24 mouse cellular contexts compared by ENCODE assay signal in the genomic region with DNA sequence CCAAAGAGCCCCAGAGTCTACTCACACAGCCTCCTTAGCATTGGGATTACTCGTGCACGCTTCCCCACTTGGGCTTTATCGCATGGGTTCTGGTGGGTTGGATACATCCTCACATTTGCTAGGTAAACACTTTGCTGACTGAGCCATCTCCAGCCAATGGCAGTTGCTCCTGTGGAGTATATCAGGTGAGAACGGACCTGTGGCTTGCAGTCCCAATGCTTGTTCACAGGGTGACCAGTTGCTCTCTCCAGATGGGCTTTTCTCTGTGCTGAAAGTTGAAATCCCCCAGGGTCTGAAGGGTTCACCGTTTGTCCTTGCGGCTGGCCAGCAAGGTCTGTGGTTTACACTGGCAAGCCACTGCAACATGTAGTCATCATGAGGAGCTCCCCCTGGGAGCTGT.
DNase-seq lines count a peak whose midpoint lies in the region; ATAC-seq and TF ChIP-seq lines count a peak whose summit lies in the region.
"Had no signal": no experiment of that assay in that cellular context is flagged by ENCODE, and none has a peak within 500 bp of the region (broad histone marks: within the 10 kb centered on the region; RNA-seq: fewer than 3 reads in every experiment).

No protein-coding gene starts in this region.

- no peak overlapping the region for H3K9ac ChIP-seq in heart, adult 2 months (ENCODE audit: low read depth, low read length)
- H3K9ac ChIP-seq in midbrain, embryonic 11.5 days (ENCODE audit: low read length) = no peak overlapping the region
- H3K9ac ChIP-seq: embryonic facial prominence, embryonic 12.5 days; forebrain, embryonic 13.5 days; forebrain, postnatal 0 days; heart, embryonic 15.5 days had no signal

- peak; percentile 71 for DNase-seq in heart, embryonic 10.5 days (ENCODE audit: low spot score)
- no peak for DNase-seq in heart, adult 2 months
- peak; percentile 51 for DNase-seq in midbrain, embryonic 11.5 days (ENCODE audit: low spot score, missing footprints)
- no peak for DNase-seq in midbrain, embryonic 10.5 days (ENCODE audit: low spot score)
- DNase-seq in 416B (ENCODE audit: low read depth) = peak; percentile 29
- no peak for DNase-seq in neural tube, embryonic 10.5 days (ENCODE audit: extremely low spot score, low spot score)
- DNase-seq: adrenal gland, postnatal 10 days; B cell, adult 2 months; cerebellum, adult 11 months; cerebellum, adult 8-10 months; cerebellum, postnatal 14 days; embryo, embryonic 11 days; forebrain, postnatal 0 days; gastrocnemius, adult 2 months; gastrocnemius, postnatal 25 days; heart, postnatal 14 days had no signal

- no peak for TF ChIP-seq EP300 in heart, adult 2 months (IDR thresholded peaks at IDR 0.05; ENCODE audit: insufficient read depth, low read depth, low read length)

- H3K4me2 ChIP-seq in midbrain, embryonic 11.5 days = no peak overlapping the region
- H3K4me2 ChIP-seq: embryonic facial prominence, embryonic 12.5 days; forebrain, embryonic 13.5 days; heart, embryonic 11.5 days; heart, embryonic 15.5 days had no signal

- 78% methylated on average over 6 of the region's 6 CpGs for WGBS in heart, embryonic 10.5 days
- WGBS in heart, adult 2 months = 86% methylated on average over 6 of the region's 6 CpGs
- WGBS in midbrain, embryonic 11.5 days = 89% methylated on average over 6 of the region's 6 CpGs
- 91% methylated on average over 6 of the region's 6 CpGs for WGBS in midbrain, embryonic 10.5 days

- no peak for TF ChIP-seq CTCF in heart, adult 2 months (IDR thresholded peaks at IDR 0.05)

- ATAC-seq in midbrain, embryonic 11.5 days (ENCODE audit: low FRiP score) = no peak
- ATAC-seq: CD4-positive, CD25-positive, alpha-beta regulatory T cell, adult 4 months; forebrain, embryonic 13.5 days; forebrain, postnatal 0 days; hindbrain, embryonic 16.5 days; inflammation-experienced regulatory T-cells, adult 6 months had no signal

- H3K4me1 ChIP-seq in heart, embryonic 10.5 days = peaks cover 9% of the 10 kb centered on the region
- no peaks in the 10 kb centered on the region for H3K4me1 ChIP-seq in heart, adult 2 months (ENCODE audit: control insufficient read depth, insufficient read depth, low read length)
- peaks cover 3% of the 10 kb centered on the region; the same call in 1 of the 2 replicates for H3K4me1 ChIP-seq in midbrain, embryonic 11.5 days (ENCODE audit: control insufficient read depth, insufficient read depth, low read length)
- peaks cover 42% of the 10 kb centered on the region for H3K4me1 ChIP-seq in midbrain, embryonic 10.5 days

- no peaks in the 10 kb centered on the region for H3K79me2 ChIP-seq in heart, adult 2 months (replicated peaks; ENCODE audit: control insufficient read depth, insufficient read depth, low read length)

- no peak for TF ChIP-seq POLR2A in heart, adult 2 months (IDR thresholded peaks at IDR 0.05; ENCODE audit: insufficient read depth, low read depth, low read length)

- H3K27me3 ChIP-seq in heart, embryonic 10.5 days (ENCODE audit: insufficient read depth, poor library complexity, severe bottlenecking) = no peaks in the 10 kb centered on the region
- H3K27me3 ChIP-seq in heart, adult 2 months (ENCODE audit: control insufficient read depth, insufficient read depth, low read length) = no peaks in the 10 kb centered on the region
- H3K27me3 ChIP-seq in midbrain, embryonic 11.5 days (ENCODE audit: control insufficient read depth, insufficient read depth, low read length) = no peaks in the 10 kb centered on the region
- H3K27me3 ChIP-seq in midbrain, embryonic 10.5 days (ENCODE audit: low read depth, poor library complexity, severe bottlenecking) = peaks cover 4% of the 10 kb centered on the region; the same call in 1 of the 2 replicates
- H3K27me3 ChIP-seq: embryonic facial prominence, embryonic 12.5 days; forebrain, embryonic 13.5 days; heart, embryonic 15.5 days had no signal

- no peaks in the 10 kb centered on the region for H3K36me3 ChIP-seq in heart, embryonic 10.5 days
- H3K36me3 ChIP-seq in heart, adult 2 months (ENCODE audit: control insufficient read depth, insufficient read depth, low read length) = no peaks in the 10 kb centered on the region
- no peaks in the 10 kb centered on the region for H3K36me3 ChIP-seq in midbrain, embryonic 11.5 days (ENCODE audit: control insufficient read depth, insufficient read depth, low read length)
- H3K36me3 ChIP-seq in midbrain, embryonic 10.5 days = no peaks in the 10 kb centered on the region
- H3K36me3 ChIP-seq: embryonic facial prominence, embryonic 12.5 days; G1E; heart, embryonic 15.5 days had no signal

- intact Hi-C loops in heart, adult 2 months (cut with DNase I) = no loop called here

- H3K4me3 ChIP-seq in heart, embryonic 10.5 days = no peak overlapping the region
- no peak overlapping the region for H3K4me3 ChIP-seq in heart, adult 2 months
- H3K4me3 ChIP-seq in midbrain, embryonic 11.5 days (ENCODE audit: low read depth, low read length) = no peak overlapping the region
- H3K4me3 ChIP-seq in midbrain, embryonic 10.5 days = no peak overlapping the region
- H3K4me3 ChIP-seq: embryonic facial prominence, embryonic 12.5 days; forebrain, embryonic 13.5 days; gastrocnemius, adult 2 months; heart, embryonic 15.5 days had no signal

- H3K9me3 ChIP-seq in heart, embryonic 10.5 days = no peaks in the 10 kb centered on the region
- no peaks in the 10 kb centered on the region for H3K9me3 ChIP-seq in midbrain, embryonic 11.5 days (ENCODE audit: control insufficient read depth, low read length)
- no peaks in the 10 kb centered on the region for H3K9me3 ChIP-seq in midbrain, embryonic 10.5 days (replicated peaks)
- H3K9me3 ChIP-seq: embryonic facial prominence, embryonic 12.5 days; forebrain, embryonic 13.5 days; G1E; heart, embryonic 15.5 days had no signal

- H3K27ac ChIP-seq in heart, embryonic 10.5 days = no peak overlapping the region
- no peak overlapping the region for H3K27ac ChIP-seq in heart, adult 2 months
- H3K27ac ChIP-seq in midbrain, embryonic 11.5 days (ENCODE audit: low read depth, low read length) = no peak overlapping the region
- no peak overlapping the region for H3K27ac ChIP-seq in midbrain, embryonic 10.5 days (replicated peaks)
- H3K27ac ChIP-seq: embryonic facial prominence, embryonic 12.5 days; forebrain, embryonic 13.5 days; gastrocnemius, adult 2 months; heart, embryonic 15.5 days had no signal

Comparison
In these comparisons a context has a peak if more than half of its experiments do, and no peak if none do; other contexts are left out.
1. DNase-seq: peak in heart, embryonic 10.5 days (single experiment), midbrain, embryonic 11.5 days (single experiment) and 416B (single experiment); none in heart, adult 2 months (0 of 2), midbrain, embryonic 10.5 days (single experiment) and neural tube, embryonic 10.5 days (single experiment).